Mouse (Mus musculus): Measurements from ENCODE around the gene Dcpp3.

DNA sequence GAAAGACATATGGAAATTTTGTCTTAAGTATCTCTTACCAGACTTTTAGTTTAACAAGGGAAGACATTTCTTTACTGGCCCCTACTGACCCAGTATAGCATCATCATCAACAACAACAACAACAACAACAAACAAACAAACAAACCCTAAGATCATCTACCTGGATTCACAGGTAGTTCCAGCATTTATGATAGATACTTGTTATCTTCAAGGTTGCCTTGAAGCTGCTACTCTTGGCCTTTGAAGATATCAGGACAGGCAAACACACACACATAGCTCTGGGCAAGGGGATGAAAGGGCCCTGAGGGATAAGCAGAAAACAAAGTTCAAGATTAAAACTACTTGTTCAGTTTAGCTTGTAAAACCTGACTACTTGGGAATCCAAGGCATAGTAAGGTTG, 24.1 kb downstream of the Dcpp3 start, which contains the start of gene Sbp:
- TF ChIP-seq CTCF (IDR thresholded peaks at IDR 0.05; ENCODE audit: control insufficient read depth, insufficient read depth, insufficient read length) (no peak), MAX (IDR thresholded peaks at IDR 0.05) (no peak), FOSL1 (IDR thresholded peaks at IDR 0.05; ENCODE audit: insufficient read depth, low read length, poor library complexity, severe bottlenecking) (no peak)

Data from C2C12 (cell line).